In the genomic region with DNA sequence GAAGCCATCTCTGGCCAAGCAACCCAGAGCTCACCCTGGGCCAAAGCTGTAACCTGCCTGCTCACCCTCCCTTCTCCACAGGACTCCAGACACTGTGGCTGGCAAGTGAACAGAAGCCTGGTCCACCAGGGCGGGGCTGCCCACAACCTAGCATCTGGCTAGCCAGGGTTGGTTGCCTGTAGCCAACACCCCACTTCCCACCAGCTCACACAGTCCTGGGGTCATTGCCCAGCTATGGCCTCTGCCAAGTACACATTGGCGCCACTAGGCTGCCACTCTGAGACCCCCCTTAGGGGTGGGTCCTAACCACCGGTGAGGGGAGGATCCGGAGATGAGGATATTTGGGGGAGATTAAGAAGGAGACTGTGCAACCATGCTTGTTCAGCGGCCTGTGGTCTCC, we compare ENCODE assay signal across 8 mouse cellular contexts. TPM values are rescaled to one million over a fixed set of nuclear protein-coding genes. Genes with fewer than 3 reads are reported as not detected.
DNase-seq lines count a peak whose midpoint lies in the region; ATAC-seq lines count a peak whose summit lies in the region.

No protein-coding gene starts in this region.

- peaks cover 3% of the 10 kb centered on the region; the same call in 1 of the 2 replicates for H3K36me3 ChIP-seq in heart, embryonic 10.5 days
- H3K36me3 ChIP-seq in liver, embryonic 16.5 days (ENCODE audit: control insufficient read depth, insufficient read depth): no peaks in the 10 kb centered on the region

- 0 out of 2 replicates have a peak overlapping the region, but pooled peaks have one; percentile 46 for H3K4me2 ChIP-seq in liver, embryonic 16.5 days (ENCODE audit: low read depth, low read length)

- peaks cover 57% of the 10 kb centered on the region for H3K27me3 ChIP-seq in heart, embryonic 10.5 days (ENCODE audit: insufficient read depth, poor library complexity, severe bottlenecking)
- peaks cover 14% of the 10 kb centered on the region for H3K27me3 ChIP-seq in liver, embryonic 16.5 days (ENCODE audit: control insufficient read depth, insufficient read depth, low read depth, low read length)

- DNase-seq in heart, embryonic 10.5 days (ENCODE audit: low spot score): no peak
- no peak for DNase-seq in heart, postnatal 36 days
- DNase-seq in left cerebral cortex, adult 18-20 months (ENCODE audit: low spot score in 2 of 2): no peak
- no peak for DNase-seq in urinary bladder, postnatal 10 days (ENCODE audit: low spot score)

- intact Hi-C loops in heart, postnatal 36 days (cut with DNase I): no loop called here

- no peaks in the 10 kb centered on the region for H3K9me3 ChIP-seq in heart, embryonic 10.5 days
- H3K9me3 ChIP-seq in liver, embryonic 16.5 days (replicated peaks; ENCODE audit: control insufficient read depth, low read length): no peaks in the 10 kb centered on the region

- peak overlapping the region; percentile 53 for H3K4me3 ChIP-seq in heart, embryonic 10.5 days
- no peak overlapping the region for H3K4me3 ChIP-seq in liver, embryonic 16.5 days (ENCODE audit: low read depth, low read length)

- 59% methylated on average over 5 of the region's 5 CpGs for WGBS in heart, embryonic 10.5 days
- WGBS in liver, embryonic 16.5 days (ENCODE audit: insufficient replicate concordance): 30% methylated on average over 5 of the region's 5 CpGs

- H3K27ac ChIP-seq in heart, embryonic 10.5 days: peak overlapping the region; percentile 77
- no peak overlapping the region for H3K27ac ChIP-seq in liver, embryonic 16.5 days (ENCODE audit: low read length)

- peaks cover 28% of the 10 kb centered on the region for H3K4me1 ChIP-seq in heart, embryonic 10.5 days
- H3K4me1 ChIP-seq in liver, embryonic 16.5 days (ENCODE audit: control insufficient read depth, low read depth, low read length): peaks cover 6% of the 10 kb centered on the region

- H3K9ac ChIP-seq in liver, embryonic 16.5 days (ENCODE audit: low read depth, low read length): no peak overlapping the region

- ATAC-seq in common myeloid progenitor, adult 5-6 weeks (replicated peaks; ENCODE audit: low read depth, poor library complexity, severe bottlenecking): peak; percentile 52
- peak; percentile 22 to 33; a peak in 3 of 4 replicates for ATAC-seq in hematopoietic stem cell, adult 5-6 weeks (replicated peaks in 1 of 2; ENCODE audit: insufficient read depth in 1 of 2, low FRiP score in 2 of 2, low TSS enrichment in 1 of 2, low read depth in 1 of 2, poor library complexity in 2 of 2, severe bottlenecking in 2 of 2)
- ATAC-seq in liver, embryonic 16.5 days (ENCODE audit: low read depth): no peak
- ATAC-seq in monocyte, adult 5-6 weeks (replicated peaks; ENCODE audit: insufficient number of reproducible peaks, low FRiP score, low TSS enrichment, poor library complexity, severe bottlenecking): no peak

RNA-seq across cellular contexts. Expression of gene Chad, which starts 1.0 kb away (rescaled TPM):
- 0.11 and 0.28 TPM in 2 replicates for polyA plus RNA-seq in heart, embryonic 10.5 days (2016; fragmentation: Nextera tagmentation; extraction: Ambion mirVana)
- 1 to 10 TPM; 1.0 to 1.2 TPM for total RNA-seq in heart, postnatal 36 days (2021)
- not detected in 2 replicates for total RNA-seq in common myeloid progenitor, adult 5-6 weeks (2017)
- 0.40 and 0.44 TPM in 2 replicates for total RNA-seq in hematopoietic stem cell, adult 5-6 weeks (2017)
- 0.05 and 0.08 TPM in 2 replicates for polyA plus RNA-seq in liver, embryonic 16.5 days (2015; fragmentation: Nextera tagmentation; extraction: Ambion mirVana)
- not detected for total RNA-seq in left cerebral cortex, adult 18-20 months (2021)
- not detected in 3 replicates for total RNA-seq in monocyte, adult 5-6 weeks (2017)

RNA-seq across cellular contexts. Expression of gene Rsad1, which starts 14.8 kb away (rescaled TPM):
- polyA plus RNA-seq in heart, embryonic 10.5 days (2016; fragmentation: Nextera tagmentation; extraction: Ambion mirVana): 3.2 and 6.9 TPM in 2 replicates
- total RNA-seq in heart, postnatal 36 days (2021): 10 to 100 TPM in 1 of 2 experiments, 1 to 10 TPM in 1; 9.6 to 14.2 TPM
- total RNA-seq in common myeloid progenitor, adult 5-6 weeks (2017): 6.2 and 10.6 TPM in 2 replicates
- total RNA-seq in hematopoietic stem cell, adult 5-6 weeks (2017): 10.8 and 12.8 TPM in 2 replicates
- polyA plus RNA-seq in liver, embryonic 16.5 days (2015; fragmentation: Nextera tagmentation; extraction: Ambion mirVana): 1.0 and 1.3 TPM in 2 replicates
- 10 to 100 TPM; 10.5 to 13.4 TPM for total RNA-seq in left cerebral cortex, adult 18-20 months (2021)
- total RNA-seq in monocyte, adult 5-6 weeks (2017): 1.6 to 4.8 TPM (median 3.1 TPM) in 3 replicates

RNA-seq across cellular contexts. Expression of gene Acsf2, which starts 37.9 kb away (rescaled TPM):
- 2.8 and 4.1 TPM in 2 replicates for polyA plus RNA-seq in heart, embryonic 10.5 days (2016; fragmentation: Nextera tagmentation; extraction: Ambion mirVana)
- 10 to 100 TPM; 26.5 to 28.9 TPM for total RNA-seq in heart, postnatal 36 days (2021)
- total RNA-seq in common myeloid progenitor, adult 5-6 weeks (2017): 7.9 and 8.1 TPM in 2 replicates
- total RNA-seq in hematopoietic stem cell, adult 5-6 weeks (2017): 8.0 and 10.4 TPM in 2 replicates
- 1.4 and 1.5 TPM in 2 replicates for polyA plus RNA-seq in liver, embryonic 16.5 days (2015; fragmentation: Nextera tagmentation; extraction: Ambion mirVana)
- 10 to 100 TPM; 14.1 to 14.9 TPM for total RNA-seq in left cerebral cortex, adult 18-20 months (2021)
- 1.8 to 10.8 TPM (median 2.8 TPM) in 3 replicates for total RNA-seq in monocyte, adult 5-6 weeks (2017)

RNA-seq across cellular contexts. Expression of gene Mycbpap, which starts 42.3 kb away (rescaled TPM):
- polyA plus RNA-seq in heart, embryonic 10.5 days (2016; fragmentation: Nextera tagmentation; extraction: Ambion mirVana): 9.3 and 12.5 TPM in 2 replicates
- 1 to 10 TPM in 1 of 2 experiments, under 1 TPM in 1; 0.89 to 1.3 TPM for total RNA-seq in heart, postnatal 36 days (2021)
- 0.55 and 10.8 TPM in 2 replicates for total RNA-seq in common myeloid progenitor, adult 5-6 weeks (2017)
- total RNA-seq in hematopoietic stem cell, adult 5-6 weeks (2017): 0.74 and 1.8 TPM in 2 replicates
- 0.30 TPM in 1 of 2 replicates, not detected in the other for polyA plus RNA-seq in liver, embryonic 16.5 days (2015; fragmentation: Nextera tagmentation; extraction: Ambion mirVana)
- total RNA-seq in left cerebral cortex, adult 18-20 months (2021): 1 to 10 TPM; 5.7 to 7.8 TPM
- total RNA-seq in monocyte, adult 5-6 weeks (2017): 0.19 TPM in 1 of 3 replicates, not detected in the others

Comparison
In these comparisons a context has a peak if more than half of its experiments do, and no peak if none do; other contexts are left out.
1. ATAC-seq: peak in common myeloid progenitor, adult 5-6 weeks (single experiment) and hematopoietic stem cell, adult 5-6 weeks (2 of 2); none in liver, embryonic 16.5 days (single experiment) and monocyte, adult 5-6 weeks (single experiment).